Mouse (Mus musculus) MEL (cell line): ENCODE data around the gene Stard3nl. TPM values are rescaled to one million over a fixed set of nuclear protein-coding genes. Genes with fewer than 3 reads are reported as not detected.
A peak's percentile ranks its signal among the peaks of the same experiment; 100 is the strongest.

Experiments used
- DNase-seq: peaks from one replicate; pipeline ENCODE4 v3.0.0; 2011; ENCODE audit warnings: low read depth, low spot score
- H3K27ac ChIP-seq: 2 replicates; pipeline ENCODE4 v1.5.1; 2012; ENCODE audit warnings: low read depth, mild to moderate bottlenecking, control low read depth, low read length, moderate library complexity; ENCODE audit not compliant: control insufficient read depth
- H3K27me3 ChIP-seq, 2 experiments: fragments of 150-350 bp in 1 of 2; sonication (generic) in 1 of 2; 2 replicates each; pipeline ENCODE4 v1.6.1; 2012; ENCODE audit warnings: low read length in 2 of 2, mild to moderate bottlenecking in 2 of 2, improper control_type of control experiment in 1 of 2, moderate library complexity in 1 of 2; ENCODE audit not compliant: insufficient read depth in 2 of 2, control insufficient read depth in 1 of 2
- H3K36me3 ChIP-seq, 2 experiments: 2 replicates each; pipeline ENCODE4 v1.6.1; 2012 to 2014; ENCODE audit warnings: low read length in 2 of 2, improper control_type of control experiment in 1 of 2, inconsistent platforms in 1 of 2, mild to moderate bottlenecking in 1 of 2; ENCODE audit not compliant: insufficient read depth in 2 of 2, control insufficient read depth in 1 of 2
- H3K4me1 ChIP-seq, 2 experiments: fragments of 150-350 bp in 1 of 2; sonication (generic) in 1 of 2; 2 replicates each; pipeline ENCODE4 v1.6.1; 2012; ENCODE audit warnings: low read length in 2 of 2, improper control_type of control experiment in 1 of 2, mild to moderate bottlenecking in 1 of 2; ENCODE audit not compliant: insufficient read depth in 2 of 2, control insufficient read depth in 1 of 2
- H3K4me3 ChIP-seq, 2 experiments: fragments of 150-350 bp in 1 of 2; sonication (generic) in 1 of 2; 2 replicates each; pipeline ENCODE4 v1.5.1; 2012; ENCODE audit warnings: low read depth in 2 of 2, low read length in 2 of 2, mild to moderate bottlenecking in 2 of 2, moderate library complexity in 2 of 2, control low read depth in 1 of 2, improper control_type of control experiment in 1 of 2; ENCODE audit not compliant: control insufficient read depth in 1 of 2, insufficient read depth in 1 of 2
- H3K79me2 ChIP-seq: 2 replicates; pipeline ENCODE4 v1.6.1; 2012; ENCODE audit warnings: mild to moderate bottlenecking, low read length, moderate library complexity; ENCODE audit not compliant: control insufficient read depth, poor library complexity, insufficient read depth
- H3K9ac ChIP-seq: 2 replicates; pipeline ENCODE4 v1.6.1; 2012; ENCODE audit warnings: low read depth, mild to moderate bottlenecking, control low read depth, low read length, moderate library complexity; ENCODE audit not compliant: control insufficient read depth, poor library complexity, severe bottlenecking
- H3K9me3 ChIP-seq: fragments of 150-350 bp; sonication (generic); replicated peaks from 2 replicates; pipeline ENCODE4 v1.6.1; 2012; ENCODE audit warnings: mild to moderate bottlenecking, low read length, improper control_type of control experiment, moderate library complexity; ENCODE audit not compliant: insufficient read depth
- BHLHE40 ChIP-seq: IDR thresholded peaks from 2 replicates; pipeline ENCODE4 v1.6.1; 2012; ENCODE audit warnings: low read depth, mild to moderate bottlenecking, inconsistent platforms, low read length, improper control_type of control experiment, borderline replicate concordance
- CHD1 ChIP-seq: IDR thresholded peaks from 2 replicates; pipeline ENCODE4 v1.6.1; 2012; ENCODE audit warnings: low read depth, mild to moderate bottlenecking, inconsistent platforms, low read length, improper control_type of control experiment
- ETS1 ChIP-seq: IDR thresholded peaks from 2 replicates; pipeline ENCODE4 v1.6.1; 2012; ENCODE audit warnings: low read depth, mild to moderate bottlenecking, inconsistent platforms, low read length, improper control_type of control experiment, moderate library complexity
- GABPA ChIP-seq: IDR thresholded peaks from 2 replicates; pipeline ENCODE4 v1.6.1; 2012; ENCODE audit warnings: low read depth, mild to moderate bottlenecking, inconsistent platforms, low read length, improper control_type of control experiment, moderate library complexity
- GATA1 ChIP-seq: IDR thresholded peaks from 2 replicates; pipeline ENCODE4 v1.6.1; 2011; ENCODE audit warnings: low read depth, low read length, improper control_type of control experiment
- HCFC1 ChIP-seq: IDR thresholded peaks from 2 replicates; pipeline ENCODE4 v1.6.1; 2012; ENCODE audit warnings: low read depth, mild to moderate bottlenecking, inconsistent platforms, low read length, improper control_type of control experiment, moderate library complexity
- JUND ChIP-seq: IDR thresholded peaks from 2 replicates; pipeline ENCODE4 v1.6.1; 2011; ENCODE audit warnings: low read depth, mild to moderate bottlenecking, improper control_type of control experiment, low read length
- MAFK ChIP-seq: IDR thresholded peaks from 2 replicates; pipeline ENCODE4 v1.6.1; 2011; ENCODE audit warnings: low read depth, mild to moderate bottlenecking, low read length, improper control_type of control experiment, borderline replicate concordance
- MAX ChIP-seq: IDR thresholded peaks from 2 replicates; pipeline ENCODE4 v1.6.1; 2011; ENCODE audit warnings: low read length, improper control_type of control experiment
- MXI1 ChIP-seq: IDR thresholded peaks from 2 replicates; pipeline ENCODE4 v1.6.1; 2011; ENCODE audit warnings: mild to moderate bottlenecking, low read depth, low read length, improper control_type of control experiment
- MYB ChIP-seq: IDR thresholded peaks from 2 replicates; pipeline ENCODE4 v1.6.1; 2011; ENCODE audit warnings: mild to moderate bottlenecking, low read depth, low read length, improper control_type of control experiment
- MYC ChIP-seq: IDR thresholded peaks from 2 replicates; pipeline ENCODE4 v1.6.1; 2011; ENCODE audit warnings: low read depth, mild to moderate bottlenecking, low read length, improper control_type of control experiment, moderate library complexity
- NELFE ChIP-seq: IDR thresholded peaks from 2 replicates; pipeline ENCODE4 v1.6.1; 2011; ENCODE audit warnings: low read depth, low read length, improper control_type of control experiment
- NRF1 ChIP-seq: IDR thresholded peaks from 2 replicates; pipeline ENCODE4 v1.6.1; 2014; ENCODE audit warnings: low read depth, mild to moderate bottlenecking, inconsistent platforms, low read length, improper control_type of control experiment, moderate library complexity; ENCODE audit not compliant: poor library complexity, insufficient read depth, severe bottlenecking
- POLR2A ChIP-seq, 2 experiments: IDR thresholded peaks; 2 replicates each; pipeline ENCODE4 v1.6.1; 2011 to 2012; ENCODE audit warnings: low read length in 2 of 2, mild to moderate bottlenecking in 2 of 2, control low read depth in 1 of 2, improper control_type of control experiment in 1 of 2, low read depth in 1 of 2, moderate library complexity in 1 of 2; ENCODE audit not compliant: control insufficient read depth in 1 of 2, insufficient read depth in 1 of 2, poor library complexity in 1 of 2
- POLR2AphosphoS2 ChIP-seq: IDR thresholded peaks from 2 replicates; pipeline ENCODE4 v1.6.1; 2011; ENCODE audit warnings: low read length, improper control_type of control experiment
- RAD21 ChIP-seq: IDR thresholded peaks from 2 replicates; pipeline ENCODE4 v1.6.1; 2011; ENCODE audit warnings: mild to moderate bottlenecking, low read depth, low read length, improper control_type of control experiment
- RCOR1 ChIP-seq: IDR thresholded peaks from 2 replicates; pipeline ENCODE4 v1.6.1; 2012; ENCODE audit warnings: low read depth, mild to moderate bottlenecking, inconsistent platforms, low read length, improper control_type of control experiment
- SMC3 ChIP-seq: IDR thresholded peaks from 2 replicates; pipeline ENCODE4 v1.6.1; 2011; ENCODE audit warnings: low read depth, low read length, improper control_type of control experiment
- TBP ChIP-seq: IDR thresholded peaks from 2 replicates; pipeline ENCODE4 v1.8.0; 2011; ENCODE audit warnings: low read depth, low read length, improper control_type of control experiment
- UBTF ChIP-seq: IDR thresholded peaks from 2 replicates; pipeline ENCODE4 v1.6.1; 2012; ENCODE audit warnings: low read depth, mild to moderate bottlenecking, inconsistent platforms, low read length, improper control_type of control experiment, moderate library complexity, borderline replicate concordance; ENCODE audit not compliant: insufficient read depth
- USF2 ChIP-seq, 2 experiments: IDR thresholded peaks; 2 replicates each; pipeline ENCODE4 v1.6.1; 2011 to 2012; ENCODE audit warnings: improper control_type of control experiment in 2 of 2, low read length in 2 of 2, borderline replicate concordance in 1 of 2, inconsistent platforms in 1 of 2, low read depth in 1 of 2, mild to moderate bottlenecking in 1 of 2; ENCODE audit not compliant: insufficient read depth in 1 of 2
- ZC3H11A ChIP-seq: IDR thresholded peaks from 2 replicates; pipeline ENCODE4 v1.6.1; 2012; ENCODE audit warnings: low read depth, mild to moderate bottlenecking, inconsistent platforms, low read length, improper control_type of control experiment
- ZMIZ1 ChIP-seq: IDR thresholded peaks from 2 replicates; pipeline ENCODE4 v1.6.1; 2012; ENCODE audit warnings: low read depth, mild to moderate bottlenecking, inconsistent platforms, low read length, improper control_type of control experiment, moderate library complexity
- polyA plus RNA-seq, 2 experiments: library from polyadenylated mRNA; stranded (reverse) in 1 of 2; unstranded in 1 of 2; fragments of >175 nt in 1 of 2; fragments of >200 nt in 1 of 2; gene quantifications; 2 replicates each; pipeline versions ENCODE4 v1.2.1 to v1.2.4; 2012; ENCODE audit warnings: low replicate concordance in 2 of 2, low read depth in 1 of 2; ENCODE audit not compliant: insufficient read length in 2 of 2, insufficient read depth in 1 of 2, missing spikeins in 1 of 2
- total RNA-seq: library from RNA; depleted of rRNA; stranded (reverse); fragments of 300-350 nt; gene quantifications from 2 replicates; pipeline ENCODE4 v1.2.3, GENCODE M21; 2012; rRNA removed

Gene Stard3nl
- total RNA-seq (16.1 and 16.7 TPM in 2 replicates), polyA plus RNA-seq (10 to 100 TPM in 1 of 2 experiments, not detected in 1; 22.9 TPM)

GRCm38 (mm10) chr13:19395688-19396354 is at the start of gene Stard3nl:
TSS of gene Stard3nl (minus strand) at chr13:19395795.
- no peaks in the 10 kb centered on the region for H3K27me3 ChIP-seq
- H3K79me2 ChIP-seq: no peaks in the 10 kb centered on the region; the same call in 1 of the 2 replicates
- DNase-seq: peak; percentile 98
- peaks cover 0 to 10% of the 10 kb centered on the region in 2 experiments; a peak in 2 of 4 replicates for H3K36me3 ChIP-seq
- TF ChIP-seq JUND (no peak), SMC3 (no peak), ZC3H11A (no peak), UBTF (no peak), NELFE (peak; percentile 84), RAD21 (no peak), CHD1 (no peak), TBP (peak; percentile 84), NRF1 (no peak), POLR2A (IDR thresholded peaks at IDR 0.05; ENCODE audit: control insufficient read depth in 1 of 2, insufficient read depth in 1 of 2, low read depth in 1 of 2, low read length in 2 of 2, poor library complexity in 1 of 2) (peak in 1 of 2 experiments; percentile 86; a peak in 2 of 4 replicates), MAFK (no peak), RCOR1 (no peak), ETS1 (no peak), MXI1 (no peak; the same call in 1 of the 2 replicates), BHLHE40 (no peak), HCFC1 (peak; percentile 68), MYB (no peak), POLR2AphosphoS2 (peak; percentile 58; the same call in 1 of the 2 replicates), GATA1 (no peak), USF2 (IDR thresholded peaks at IDR 0.05; ENCODE audit: borderline replicate concordance in 1 of 2, insufficient read depth in 1 of 2, low read depth in 1 of 2, low read length in 2 of 2) (no peak), MYC (no peak), ZMIZ1 (peak; percentile 80), MAX (no peak), GABPA (no peak)
- TF ChIP-seq, all 39 proteins: peak for 6
- peak within 1 kb of the TSS; percentile 82 to 98 for H3K4me3 ChIP-seq
- H3K27ac ChIP-seq: peak within 1 kb of the TSS; percentile 85
- peaks cover 2% of the 10 kb centered on the region in 2 experiments; a peak in 1 of 4 replicates for H3K4me1 ChIP-seq
- peak within 1 kb of the TSS; percentile 94 for H3K9ac ChIP-seq
- H3K9me3 ChIP-seq: no peaks in the 10 kb centered on the region
